Mouse (Mus musculus): ENCODE measurements around the gene Slc5a12.

Slc5a12 gene

GRCm38 (mm10) chr2:110596932-110597331, at the start of gene Slc5a12:
Gene Slc5a12, plus strand, starts transcription at chr2:110597298.
- in situ Hi-C loops (cut with MboI) = no loop called here

DNA sequence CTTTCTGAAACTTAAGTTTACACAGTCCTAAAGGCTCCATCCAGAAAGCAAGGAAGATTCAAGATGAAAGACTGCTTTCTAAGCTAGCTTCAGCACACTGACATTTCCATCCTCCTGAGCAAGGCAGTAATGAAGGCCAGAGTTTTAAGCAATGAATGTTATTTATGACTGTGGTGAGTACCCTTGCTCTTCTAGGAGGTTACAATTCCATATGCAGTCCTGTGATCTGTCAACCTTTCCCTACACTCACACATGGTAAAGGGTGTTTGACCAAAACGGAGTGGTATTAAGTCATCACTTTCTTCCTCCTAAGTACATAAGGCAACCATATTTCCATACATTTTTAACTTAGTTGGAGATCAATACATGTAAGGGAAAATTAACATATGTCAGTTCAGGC, 41.0 kb upstream of the Slc5a12 start:
- in situ Hi-C loops (cut with MboI) = no loop called here

DNA sequence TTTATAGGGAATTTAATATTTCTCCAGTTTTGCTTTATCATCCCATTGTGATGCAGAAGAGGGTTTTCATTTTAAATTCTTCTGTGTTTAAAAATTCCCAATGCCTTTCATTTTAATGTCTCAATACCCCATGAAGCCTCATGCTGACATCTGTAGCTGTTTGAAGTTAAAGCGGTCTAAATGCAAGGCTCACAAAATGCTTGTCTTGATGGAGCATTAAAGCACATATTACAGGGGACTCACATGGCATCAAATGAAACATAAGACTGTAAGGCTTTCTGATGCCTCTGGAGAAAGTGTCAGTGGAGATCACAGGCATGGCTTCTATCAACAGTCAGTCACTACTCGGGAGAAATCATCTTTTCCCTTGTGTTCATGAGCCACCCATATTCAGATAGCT, 34.5 kb upstream of the Slc5a12 start:
- in situ Hi-C loops (cut with MboI) = no loop called here

- in situ Hi-C loops (cut with MboI) = no loop called here
Measured at GRCm38 (mm10) chr2:110564673-110565627, 32.1 kb upstream of the Slc5a12 start.

DNA sequence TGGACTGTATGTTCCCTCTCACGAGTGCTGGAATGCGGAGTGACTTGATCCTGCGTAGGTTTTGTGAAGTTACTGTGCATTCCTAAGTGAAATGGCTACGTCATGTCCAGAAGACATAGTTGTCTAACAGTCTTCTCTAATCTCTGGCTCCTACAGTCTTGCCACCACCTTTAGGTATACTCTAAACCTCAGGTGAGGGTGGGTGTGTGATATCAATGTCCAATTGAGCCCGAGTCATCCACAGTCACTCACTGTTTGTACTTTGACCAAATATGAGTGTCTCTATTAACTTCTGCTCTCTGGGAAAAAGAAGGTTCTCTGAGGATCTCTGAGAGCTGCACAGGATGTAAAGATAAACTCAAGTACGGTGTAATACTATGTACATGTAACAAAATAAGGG, 10.4 kb upstream of the Slc5a12 start:
- in situ Hi-C loops (cut with MboI) = no loop called here

GRCm38 (mm10) chr2:110590007-110590406, 7.1 kb upstream of the Slc5a12 start:
- in situ Hi-C loops (cut with MboI) = no loop called here

DNA sequence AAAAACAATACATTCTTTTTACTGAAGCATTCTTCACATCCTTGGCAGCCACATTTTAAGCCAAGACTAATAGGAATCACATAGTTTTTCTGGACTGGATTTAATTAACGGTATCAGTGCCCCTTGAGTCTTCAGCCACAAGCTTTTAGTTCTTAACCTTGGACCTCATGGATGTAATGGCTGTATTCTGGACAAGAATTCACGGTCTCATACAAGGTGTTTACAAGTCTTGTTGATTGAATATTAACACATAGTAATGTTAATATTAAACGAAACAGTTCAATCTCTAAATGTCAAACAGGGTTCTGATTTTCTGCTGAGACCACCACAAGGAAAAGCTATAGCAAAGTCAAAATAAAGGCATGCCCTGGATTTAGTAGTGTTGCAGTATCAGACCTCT, 4.8 kb upstream of the Slc5a12 start:
- in situ Hi-C loops (cut with MboI) = no loop called here

- in situ Hi-C loops (cut with MboI) = no loop called here
Measured at GRCm38 (mm10) chr2:110644358-110644757, 47.3 kb downstream of the Slc5a12 start.

GRCm38 (mm10) chr2:110644846-110645245, 47.7 kb downstream of the Slc5a12 start:
- in situ Hi-C loops (cut with MboI) = no loop called here

GRCm38 (mm10) chr2:110663329-110663728, 66.2 kb downstream of the Slc5a12 start:
- in situ Hi-C loops (cut with MboI) = no loop called here

GRCm38 (mm10) chr2:110671071-110671624, 74.0 kb downstream of the Slc5a12 start:
- in situ Hi-C loops (cut with MboI) = no loop called here
